Mouse (Mus musculus) midbrain, embryonic 11.5 days (tissue): Measurements from ENCODE around the gene Pik3r2. TPM values are rescaled to one million over a fixed set of nuclear protein-coding genes. Genes with fewer than 3 reads are reported as not detected.

Experiments
- ATAC-seq: fragments of 200-750 bp; cut with Nextera tagmentation; 2 replicates; pipeline ENCODE4 v1.8.0; 2017; ENCODE audit warnings: moderate TSS enrichment, moderate library complexity; ENCODE audit not compliant: low FRiP score
- DNase-seq: peaks from one replicate; pipeline ENCODE4 v3.0.0; 2015; ENCODE audit warnings: low spot score; ENCODE audit errors: missing footprints
- H3K27ac ChIP-seq: fragments of 300-500 bp; sonication (generic); 2 replicates; pipeline ENCODE4 v1.5.1; 2014; ENCODE audit warnings: low read depth, low read length
- H3K27me3 ChIP-seq: fragments of 300-500 bp; sonication (generic); 2 replicates; pipeline ENCODE4 v1.6.1; 2014; ENCODE audit warnings: mild to moderate bottlenecking, low read length, moderate library complexity, mixed read lengths; ENCODE audit not compliant: control insufficient read depth, insufficient read depth
- H3K36me3 ChIP-seq: fragments of 300-500 bp; sonication (generic); 2 replicates; pipeline ENCODE4 v1.6.1; 2014; ENCODE audit warnings: mild to moderate bottlenecking, low read length, moderate library complexity, mixed read lengths; ENCODE audit not compliant: control insufficient read depth, insufficient read depth
- H3K4me1 ChIP-seq: fragments of 300-500 bp; sonication (generic); 2 replicates; pipeline ENCODE4 v1.6.1; 2014; ENCODE audit warnings: low read length; ENCODE audit not compliant: control insufficient read depth, insufficient read depth
- H3K4me2 ChIP-seq: fragments of 300-500 bp; sonication (generic); 2 replicates; pipeline ENCODE4 v1.6.1; 2014; ENCODE audit warnings: mild to moderate bottlenecking, moderate library complexity
- H3K4me3 ChIP-seq: fragments of 300-500 bp; sonication (generic); 2 replicates; pipeline ENCODE4 v1.5.1; 2014; ENCODE audit warnings: low read depth, low read length
- H3K9ac ChIP-seq: fragments of 300-500 bp; sonication (generic); 2 replicates; pipeline ENCODE4 v1.6.1; 2014; ENCODE audit warnings: low read length
- H3K9me3 ChIP-seq: fragments of 300-500 bp; sonication (generic); 2 replicates; pipeline ENCODE4 v1.6.1; 2016; ENCODE audit warnings: low read length; ENCODE audit not compliant: control insufficient read depth
- WGBS: fragments of 180-500 bp; shearing (Covaris S2); extraction: QIAGEN DNeasy Blood & Tissue Kit; methylation state at CpG from one replicate; pipeline ENCODE4 v1.1.7; 2014; 5-methylcytosine and 5-hydroxymethylcytosine counted together
- polyA plus RNA-seq: library from polyadenylated mRNA; unstranded; fragments of >200 nt; fragmentation: Nextera tagmentation; extraction: Ambion mirVana; gene quantifications from 2 replicates; pipeline ENCODE4 v1.2.1, GENCODE M21; 2014

Pik3r2 gene
- polyA plus RNA-seq, 1 experiment from 2014 or later = 30.2 TPM

GRCm38 (mm10) chr8:70744806-70745205 is 31.7 kb downstream of the Pik3r2 start:
- peaks cover 33% of the 10 kb centered on the region for H3K27me3 ChIP-seq
- whole genome bisulfite sequencing = 58% methylated on average over 11 of the region's 11 CpGs

GRCm38 (mm10) chr8:70743656-70744590 is 32.6 kb downstream of the Pik3r2 start:
- DNase-seq (peak; percentile 92), ATAC-seq (peak; percentile 36; the same call in 1 of the 2 replicates)
- Histone ChIP-seq H3K4me1 (peaks cover 11% of the 10 kb centered on the region), H3K4me2 (peak overlapping the region; percentile 41), H3K9ac (peak overlapping the region; percentile 49), H3K27me3 (peaks cover 33% of the 10 kb centered on the region), H3K9me3 (no peaks in the 10 kb centered on the region), H3K36me3 (no peaks in the 10 kb centered on the region), H3K4me3 (peak overlapping the region; percentile 17), H3K27ac (no peak overlapping the region)
- 5% methylated on average over 48 of the region's 48 CpGs for WGBS

More at GRCm38 (mm10) chr8:70744806-70745205, 31.7 kb downstream of the Pik3r2 start:
- Histone ChIP-seq H3K27ac (no peak overlapping the region), H3K36me3 (no peaks in the 10 kb centered on the region), H3K4me1 (peaks cover 11% of the 10 kb centered on the region), H3K4me2 (no peak overlapping the region), H3K9me3 (no peaks in the 10 kb centered on the region), H3K4me3 (no peak overlapping the region), H3K9ac (no peak overlapping the region)
- ATAC-seq (no peak), DNase-seq (peak; percentile 83)

GRCm38 (mm10) chr8:70742981-70743655 is 33.4 kb downstream of the Pik3r2 start:
- Histone ChIP-seq H3K27me3 (peaks cover 33% of the 10 kb centered on the region), H3K4me2 (peak overlapping the region; percentile 41), H3K4me3 (peak overlapping the region; percentile 24), H3K36me3 (no peaks in the 10 kb centered on the region), H3K27ac (no peak overlapping the region), H3K9me3 (no peaks in the 10 kb centered on the region), H3K9ac (peak overlapping the region; percentile 49), H3K4me1 (peaks cover 11% of the 10 kb centered on the region)
- DNase-seq (peak; percentile 91), ATAC-seq (peak; percentile 45; the same call in 1 of the 2 replicates)
- 1% methylated on average over 38 of the region's 38 CpGs for WGBS

GRCm38 (mm10) chr8:70742176-70742575 is 34.3 kb downstream of the Pik3r2 start:
- 73% methylated on average over 11 of the region's 11 CpGs for WGBS
- H3K27me3 ChIP-seq = peaks cover 33% of the 10 kb centered on the region

GRCm38 (mm10) chr8:70741661-70742060 is 34.9 kb downstream of the Pik3r2 start:
- Histone ChIP-seq H3K9ac (no peak overlapping the region), H3K27me3 (peaks cover 33% of the 10 kb centered on the region), H3K4me2 (no peak overlapping the region), H3K36me3 (no peaks in the 10 kb centered on the region), H3K4me1 (peaks cover 11% of the 10 kb centered on the region), H3K4me3 (no peak overlapping the region), H3K27ac (no peak overlapping the region), H3K9me3 (no peaks in the 10 kb centered on the region)
- DNase-seq (no peak), ATAC-seq (no peak)
- 63% methylated on average over 5 of the region's 5 CpGs for WGBS

More at GRCm38 (mm10) chr8:70742176-70742575, 34.3 kb downstream of the Pik3r2 start:
- H3K4me3 ChIP-seq = no peak overlapping the region
- H3K9ac ChIP-seq = no peak overlapping the region
- no peak overlapping the region for H3K27ac ChIP-seq
- DNase-seq = no peak
- H3K4me2 ChIP-seq = no peak overlapping the region
- H3K4me1 ChIP-seq = peaks cover 11% of the 10 kb centered on the region
- H3K9me3 ChIP-seq = no peaks in the 10 kb centered on the region
- no peaks in the 10 kb centered on the region for H3K36me3 ChIP-seq
- ATAC-seq = no peak

- H3K9ac ChIP-seq = no peak overlapping the region
- H3K9me3 ChIP-seq = no peaks in the 10 kb centered on the region
- ATAC-seq (no peak), DNase-seq (no peak)
- H3K27ac ChIP-seq = no peak overlapping the region
- 70% methylated on average over 3 of the region's 3 CpGs for WGBS
- H3K36me3 ChIP-seq = no peaks in the 10 kb centered on the region
- no peak overlapping the region for H3K4me2 ChIP-seq
- no peak overlapping the region for H3K4me3 ChIP-seq
- peaks cover 12% of the 10 kb centered on the region for H3K27me3 ChIP-seq
- peaks cover 4% of the 10 kb centered on the region for H3K4me1 ChIP-seq
Observed at GRCm38 (mm10) chr8:70738211-70738610, 38.3 kb downstream of the Pik3r2 start.

GRCm38 (mm10) chr8:70737705-70738104 is 38.8 kb downstream of the Pik3r2 start:
- no peak overlapping the region for H3K4me3 ChIP-seq
- ATAC-seq (no peak), DNase-seq (no peak)
- 72% methylated on average over 5 of the region's 5 CpGs for WGBS
- peaks cover 6% of the 10 kb centered on the region for H3K27me3 ChIP-seq
- no peak overlapping the region for H3K9ac ChIP-seq
- H3K27ac ChIP-seq = no peak overlapping the region
- no peak overlapping the region for H3K4me2 ChIP-seq
- no peaks in the 10 kb centered on the region for H3K4me1 ChIP-seq
- no peaks in the 10 kb centered on the region for H3K9me3 ChIP-seq
- H3K36me3 ChIP-seq = no peaks in the 10 kb centered on the region

- Histone ChIP-seq H3K27me3 (peaks cover 18% of the 10 kb centered on the region), H3K4me3 (no peak overlapping the region), H3K36me3 (no peaks in the 10 kb centered on the region), H3K27ac (no peak overlapping the region), H3K9ac (no peak overlapping the region), H3K4me2 (no peak overlapping the region), H3K9me3 (no peaks in the 10 kb centered on the region), H3K4me1 (peaks cover 3% of the 10 kb centered on the region; the same call in 1 of the 2 replicates)
- ATAC-seq (no peak), DNase-seq (no peak)
- WGBS = 89% methylated on average over 4 of the region's 4 CpGs
Observed at GRCm38 (mm10) chr8:70730956-70731355, 45.6 kb downstream of the Pik3r2 start.
